Mouse (Mus musculus) hindbrain, embryonic 15.5 days (tissue): Measurements from ENCODE around the gene Polr2b. TPM values are rescaled to one million over a fixed set of nuclear protein-coding genes. Genes with fewer than 3 reads are reported as not detected.

Source experiments
- ATAC-seq: fragments of 200-750 bp; cut with Nextera tagmentation; 2 replicates; pipeline ENCODE4 v1.8.0; 2017; ENCODE audit warnings: low read depth, moderate number of reproducible peaks, moderate TSS enrichment; ENCODE audit not compliant: low FRiP score
- H3K27ac ChIP-seq: fragments of 300-500 bp; sonication (generic); replicated peaks from 2 replicates; pipeline ENCODE4 v1.5.1; 2015; ENCODE audit warnings: mild to moderate bottlenecking, inconsistent platforms
- H3K27me3 ChIP-seq: fragments of 300-500 bp; sonication (generic); 2 replicates; pipeline ENCODE4 v1.6.1; 2015; ENCODE audit warnings: control low read depth, inconsistent platforms
- H3K36me3 ChIP-seq: fragments of 300-500 bp; sonication (generic); 2 replicates; pipeline ENCODE4 v1.6.1; 2015; ENCODE audit warnings: control low read depth, inconsistent platforms
- H3K4me1 ChIP-seq: fragments of 300-500 bp; sonication (generic); replicated peaks from 2 replicates; pipeline ENCODE4 v1.6.1; 2015; ENCODE audit warnings: control low read depth, inconsistent platforms
- H3K4me2 ChIP-seq: fragments of 300-500 bp; sonication (generic); 2 replicates; pipeline ENCODE4 v1.6.1; 2015; ENCODE audit warnings: moderate library complexity, mild to moderate bottlenecking, inconsistent platforms
- H3K4me3 ChIP-seq: fragments of 300-500 bp; sonication (generic); 2 replicates; pipeline ENCODE4 v1.5.1; 2015; ENCODE audit warnings: mild to moderate bottlenecking, inconsistent platforms
- H3K9ac ChIP-seq: fragments of 300-500 bp; sonication (generic); 2 replicates; pipeline ENCODE4 v1.6.1; 2015; ENCODE audit warnings: inconsistent platforms
- H3K9me3 ChIP-seq: fragments of 300-500 bp; sonication (generic); 2 replicates; pipeline ENCODE4 v1.6.1; 2016; ENCODE audit warnings: control low read depth, inconsistent platforms
- WGBS: fragments of 180-500 bp; shearing (Covaris S2); methylation state at CpG from one replicate; pipeline ENCODE4 v1.1.7; 2015; 5-methylcytosine and 5-hydroxymethylcytosine counted together
- polyA plus RNA-seq: library from polyadenylated mRNA; unstranded; fragments of >200 nt; fragmentation: Nextera tagmentation; extraction: Ambion mirVana; gene quantifications from 2 replicates; pipeline ENCODE4 v1.2.1, GENCODE M21; 2015

The Polr2b gene
- polyA plus RNA-seq, 1 experiment from 2014 or later: 56.8 TPM

GRCm38 (mm10) chr5:77275950-77276349, 34.0 kb upstream of the Polr2b start:
- Histone ChIP-seq H3K9me3 (no peaks in the 10 kb centered on the region), H3K27me3 (no peaks in the 10 kb centered on the region), H3K36me3 (0 out of 2 replicates have a peak, but pooled peaks cover 9% of the 10 kb centered on the region), H3K4me3 (no peak overlapping the region), H3K9ac (no peak overlapping the region), H3K4me2 (no peak overlapping the region), H3K4me1 (no peaks in the 10 kb centered on the region), H3K27ac (no peak overlapping the region)
- WGBS: 89% methylated on average over 5 of the region's 5 CpGs
- ATAC-seq: no peak

DNA sequence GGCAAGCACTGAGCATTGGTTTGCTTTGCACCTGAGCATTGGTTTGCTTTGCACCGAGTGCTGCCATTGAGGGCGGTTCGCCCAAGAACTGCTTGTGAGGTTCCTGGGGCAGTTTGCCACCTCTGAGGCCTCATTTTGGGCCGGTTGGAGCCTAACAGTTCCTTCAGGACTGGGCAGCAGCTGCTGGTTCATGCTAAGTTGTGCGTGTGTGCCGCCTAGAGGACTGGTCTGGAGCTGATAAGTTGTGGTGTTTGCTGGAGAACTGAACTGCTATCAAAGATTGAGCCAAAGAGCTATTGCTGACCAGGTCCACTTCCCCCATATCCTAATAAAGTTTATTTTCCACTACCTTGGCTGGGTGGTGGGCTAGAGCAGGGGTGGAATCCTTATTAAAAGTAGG, 32.7 kb upstream of the Polr2b start:
- no peak overlapping the region for H3K27ac ChIP-seq
- no peak for ATAC-seq
- no peak overlapping the region for H3K9ac ChIP-seq
- H3K4me2 ChIP-seq: no peak overlapping the region
- no peaks in the 10 kb centered on the region for H3K9me3 ChIP-seq
- H3K36me3 ChIP-seq: peaks cover 19% of the 10 kb centered on the region
- H3K4me1 ChIP-seq: no peaks in the 10 kb centered on the region
- no peak overlapping the region for H3K4me3 ChIP-seq
- WGBS: 92% methylated on average over 6 of the region's 6 CpGs
- no peaks in the 10 kb centered on the region for H3K27me3 ChIP-seq

DNA sequence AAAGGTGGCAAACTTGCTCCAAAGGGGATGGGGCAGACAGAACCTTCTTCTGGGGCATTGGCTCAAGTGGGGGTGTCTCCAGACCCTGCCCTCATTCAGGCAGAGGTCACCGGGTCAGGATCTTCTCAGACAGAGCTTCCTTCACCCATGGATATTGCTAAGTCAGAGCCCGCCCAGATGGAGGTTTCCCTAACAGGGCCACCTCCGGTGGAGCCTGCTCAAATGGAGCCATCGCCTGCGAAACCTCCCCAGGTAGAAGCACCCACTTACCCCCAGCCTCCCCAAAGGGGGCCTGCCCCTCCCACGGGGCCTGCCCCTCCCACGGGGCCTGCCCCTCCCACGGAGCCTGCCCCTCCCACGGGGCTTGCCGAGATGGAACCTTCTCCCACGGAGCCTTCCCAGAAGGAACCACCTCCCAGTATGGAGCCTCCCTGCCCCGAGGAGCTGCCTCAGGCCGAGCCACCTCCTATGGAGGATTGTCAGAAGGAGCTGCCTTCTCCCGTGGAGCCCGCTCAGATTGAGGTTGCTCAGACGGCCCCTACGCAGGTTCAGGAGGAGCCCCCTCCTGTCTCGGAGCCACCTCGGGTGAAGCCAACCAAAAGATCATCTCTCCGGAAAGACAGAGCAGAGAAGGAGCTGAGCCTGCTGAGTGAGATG, 28.3 kb upstream of the Polr2b start:
- Histone ChIP-seq H3K4me2 (no peak overlapping the region), H3K27ac (no peak overlapping the region), H3K9me3 (no peaks in the 10 kb centered on the region), H3K36me3 (peaks cover 22% of the 10 kb centered on the region), H3K4me3 (no peak overlapping the region), H3K27me3 (no peaks in the 10 kb centered on the region), H3K9ac (no peak overlapping the region), H3K4me1 (no peaks in the 10 kb centered on the region)
- 85% methylated on average over 20 of the region's 20 CpGs for WGBS
- no peak for ATAC-seq

DNA sequence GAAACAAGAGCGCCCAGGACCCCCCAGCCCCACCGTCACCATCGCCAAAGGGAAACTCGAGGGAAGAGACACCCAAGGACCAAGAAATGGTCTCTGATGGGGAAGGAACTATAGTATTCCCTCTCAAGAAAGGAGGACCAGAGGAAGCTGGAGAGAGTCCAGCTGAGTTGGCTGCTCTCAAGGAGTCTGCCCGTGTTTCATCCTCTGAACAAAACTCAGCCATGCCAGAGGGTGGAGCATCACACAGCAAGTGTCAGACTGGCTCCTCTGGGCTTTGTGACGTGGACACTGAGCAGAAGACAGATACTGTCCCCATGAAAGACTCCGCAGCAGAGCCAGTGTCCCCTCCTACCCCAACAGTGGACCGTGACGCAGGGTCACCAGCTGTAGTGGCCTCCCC, 27.7 kb upstream of the Polr2b start:
- H3K36me3 ChIP-seq: peaks cover 19% of the 10 kb centered on the region
- H3K4me2 ChIP-seq: no peak overlapping the region
- H3K9ac ChIP-seq: no peak overlapping the region; the same call in 1 of the 2 replicates
- ATAC-seq: peak; percentile 38; the same call in 1 of the 2 replicates
- H3K27me3 ChIP-seq: no peaks in the 10 kb centered on the region
- H3K27ac ChIP-seq: no peak overlapping the region
- H3K4me3 ChIP-seq: no peak overlapping the region
- no peaks in the 10 kb centered on the region for H3K9me3 ChIP-seq
- no peaks in the 10 kb centered on the region for H3K4me1 ChIP-seq
- WGBS: 85% methylated on average over 9 of the region's 9 CpGs

DNA sequence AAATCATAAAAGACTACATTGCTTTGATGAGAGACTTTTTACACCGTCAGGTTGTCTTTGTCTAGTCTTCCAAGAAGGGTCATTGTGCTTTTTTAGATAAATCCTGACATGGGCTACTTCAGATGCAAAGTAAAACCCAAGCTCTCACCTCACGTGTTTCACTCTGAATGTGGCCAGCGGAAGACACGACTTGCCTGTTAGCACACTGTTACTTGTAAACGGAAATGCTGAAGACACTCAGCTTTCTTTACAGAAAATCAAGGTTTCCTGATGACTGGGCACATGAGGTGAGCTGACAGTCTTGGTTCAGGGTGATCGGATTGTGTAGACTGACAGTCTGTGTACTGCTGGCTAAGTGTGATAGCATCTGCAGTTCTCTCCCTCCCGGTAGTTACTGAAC, 24.3 kb upstream of the Polr2b start:
- 80% methylated on average over 7 of the region's 7 CpGs for WGBS
- ATAC-seq: no peak

GRCm38 (mm10) chr5:77286904-77287303, 23.0 kb upstream of the Polr2b start:
- Histone ChIP-seq H3K27me3 (no peaks in the 10 kb centered on the region), H3K4me1 (no peaks in the 10 kb centered on the region), H3K4me3 (no peak overlapping the region), H3K9me3 (no peaks in the 10 kb centered on the region), H3K9ac (no peak overlapping the region), H3K27ac (no peak overlapping the region), H3K36me3 (peaks cover 23% of the 10 kb centered on the region), H3K4me2 (no peak overlapping the region)
- 86% methylated on average over 5 of the region's 5 CpGs for WGBS
- no peak for ATAC-seq

More for the DNA sequence above, 24.3 kb upstream of the Polr2b start:
- Histone ChIP-seq H3K4me2 (no peak overlapping the region), H3K27me3 (no peaks in the 10 kb centered on the region), H3K9ac (no peak overlapping the region), H3K4me1 (no peaks in the 10 kb centered on the region), H3K27ac (no peak overlapping the region), H3K4me3 (no peak overlapping the region), H3K36me3 (peaks cover 25% of the 10 kb centered on the region), H3K9me3 (no peaks in the 10 kb centered on the region)

GRCm38 (mm10) chr5:77287901-77288300, 22.0 kb upstream of the Polr2b start:
- Histone ChIP-seq H3K9me3 (no peaks in the 10 kb centered on the region), H3K4me2 (no peak overlapping the region), H3K27ac (no peak overlapping the region), H3K27me3 (no peaks in the 10 kb centered on the region), H3K4me3 (no peak overlapping the region), H3K36me3 (peaks cover 23% of the 10 kb centered on the region), H3K4me1 (no peaks in the 10 kb centered on the region), H3K9ac (no peak overlapping the region)
- no peak for ATAC-seq
- 81% methylated on average over 6 of the region's 6 CpGs for WGBS

GRCm38 (mm10) chr5:77289686-77290085, 20.3 kb upstream of the Polr2b start:
- no peak overlapping the region for H3K4me2 ChIP-seq
- no peak overlapping the region for H3K4me3 ChIP-seq
- no peak overlapping the region for H3K27ac ChIP-seq
- no peaks in the 10 kb centered on the region for H3K4me1 ChIP-seq
- H3K9me3 ChIP-seq: no peaks in the 10 kb centered on the region
- no peaks in the 10 kb centered on the region for H3K27me3 ChIP-seq
- H3K9ac ChIP-seq: no peak overlapping the region
- peaks cover 38% of the 10 kb centered on the region for H3K36me3 ChIP-seq
- WGBS: 88% methylated on average over 8 of the region's 8 CpGs
- no peak for ATAC-seq

DNA sequence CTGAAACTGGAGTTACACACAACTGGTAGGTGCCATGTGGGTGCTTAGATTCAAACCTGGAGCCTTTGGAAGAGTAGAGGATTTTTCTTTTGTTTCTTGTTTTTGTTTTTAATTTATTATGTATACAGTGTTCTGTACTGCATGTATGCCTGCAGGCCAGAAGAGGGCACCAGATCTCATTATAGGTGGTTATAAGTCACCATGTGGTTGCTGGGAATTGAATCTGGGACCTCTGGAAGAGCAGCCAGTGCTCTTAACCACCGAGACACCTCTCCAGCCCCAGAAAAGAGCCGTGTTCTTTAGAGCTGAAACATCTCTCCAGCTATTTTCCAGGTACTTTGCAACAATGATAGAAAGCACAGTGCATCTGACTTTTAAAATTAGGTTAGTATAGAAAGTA, 19.3 kb upstream of the Polr2b start:
- Histone ChIP-seq H3K4me1 (no peaks in the 10 kb centered on the region), H3K4me2 (no peak overlapping the region), H3K36me3 (peaks cover 39% of the 10 kb centered on the region), H3K4me3 (no peak overlapping the region), H3K9me3 (no peaks in the 10 kb centered on the region), H3K27ac (no peak overlapping the region), H3K27me3 (no peaks in the 10 kb centered on the region), H3K9ac (no peak overlapping the region)
- 88% methylated on average over 2 of the region's 2 CpGs for WGBS
- ATAC-seq: no peak

- Histone ChIP-seq H3K27me3 (no peaks in the 10 kb centered on the region), H3K9ac (no peak overlapping the region), H3K4me2 (no peak overlapping the region), H3K9me3 (no peaks in the 10 kb centered on the region), H3K4me1 (no peaks in the 10 kb centered on the region), H3K27ac (no peak overlapping the region), H3K4me3 (no peak overlapping the region), H3K36me3 (peaks cover 51% of the 10 kb centered on the region)
- WGBS: 94% methylated on average over 7 of the region's 7 CpGs
- no peak for ATAC-seq
Measured at GRCm38 (mm10) chr5:77292803-77293522, 17.0 kb upstream of the Polr2b start.

DNA sequence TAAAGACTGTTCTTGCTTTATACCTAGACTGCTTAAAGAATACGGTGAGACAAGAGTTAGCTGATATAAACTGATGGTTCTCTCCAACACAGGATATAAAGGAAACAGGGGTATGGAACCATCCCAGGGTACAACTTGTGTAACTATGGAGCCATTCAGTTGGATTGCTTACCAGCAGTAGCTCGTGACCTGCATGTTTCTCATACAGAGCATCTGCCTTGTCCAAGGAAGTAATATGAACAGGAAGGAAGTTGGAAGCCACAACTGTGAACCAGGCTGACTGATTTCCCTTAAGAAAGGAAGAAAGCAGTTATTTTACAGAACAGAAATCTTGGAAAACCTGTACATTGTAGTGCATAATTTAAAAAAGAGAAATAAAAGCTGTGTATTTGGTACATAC, 10.5 kb upstream of the Polr2b start:
- H3K36me3 ChIP-seq: peaks cover 54% of the 10 kb centered on the region
- no peaks in the 10 kb centered on the region for H3K4me1 ChIP-seq
- no peak overlapping the region for H3K4me2 ChIP-seq
- no peaks in the 10 kb centered on the region for H3K9me3 ChIP-seq
- no peak for ATAC-seq
- no peak overlapping the region for H3K27ac ChIP-seq
- no peak overlapping the region for H3K9ac ChIP-seq
- WGBS: 95% methylated on average over 2 of the region's 2 CpGs
- no peaks in the 10 kb centered on the region for H3K27me3 ChIP-seq
- H3K4me3 ChIP-seq: no peak overlapping the region

DNA sequence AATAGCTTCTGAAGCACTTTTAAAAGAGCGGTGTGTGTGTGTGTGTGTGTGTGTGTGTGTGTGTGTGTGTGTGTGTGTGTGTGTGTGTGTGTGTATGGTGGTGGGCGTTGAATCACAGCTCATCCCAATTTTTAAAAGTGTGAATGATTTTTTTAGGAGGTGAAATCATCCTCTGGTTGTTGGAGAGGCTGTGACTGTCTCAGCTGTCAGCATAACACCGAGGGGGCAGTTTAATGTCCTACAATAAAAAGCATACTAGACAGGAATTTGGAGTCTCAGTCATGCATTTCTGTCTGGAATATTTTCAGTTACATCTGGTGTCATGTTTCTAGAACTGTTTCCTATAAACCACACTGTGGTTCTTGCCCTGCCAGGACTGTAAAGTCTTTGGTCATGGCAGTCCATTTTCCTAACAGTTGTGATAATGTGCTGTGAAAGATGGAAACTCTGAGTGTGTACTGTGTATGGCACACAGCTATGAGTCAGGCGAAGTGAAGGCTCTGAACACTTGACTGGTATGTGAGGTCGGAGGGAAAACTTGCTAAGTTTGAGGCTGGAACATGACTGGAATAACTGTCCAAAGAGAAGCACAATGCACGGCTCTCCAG, 8.5 kb upstream of the Polr2b start:
- H3K36me3 ChIP-seq: peaks cover 59% of the 10 kb centered on the region
- H3K9me3 ChIP-seq: no peaks in the 10 kb centered on the region
- no peak overlapping the region for H3K4me2 ChIP-seq
- H3K27ac ChIP-seq: no peak overlapping the region
- no peak overlapping the region for H3K4me3 ChIP-seq
- WGBS: 96% methylated on average over 6 of the region's 6 CpGs
- H3K9ac ChIP-seq: no peak overlapping the region
- ATAC-seq: no peak
- H3K4me1 ChIP-seq: no peaks in the 10 kb centered on the region
- H3K27me3 ChIP-seq: no peaks in the 10 kb centered on the region
